Mouse (Mus musculus) ovary, postnatal 14 days (tissue): ENCODE measurements around the gene Spsb4.

ENCODE experiments used
- DNase-seq: peaks from one replicate; pipeline ENCODE4 v3.0.0; 2022; ENCODE audit warnings: low spot score

The Spsb4 gene

DNA sequence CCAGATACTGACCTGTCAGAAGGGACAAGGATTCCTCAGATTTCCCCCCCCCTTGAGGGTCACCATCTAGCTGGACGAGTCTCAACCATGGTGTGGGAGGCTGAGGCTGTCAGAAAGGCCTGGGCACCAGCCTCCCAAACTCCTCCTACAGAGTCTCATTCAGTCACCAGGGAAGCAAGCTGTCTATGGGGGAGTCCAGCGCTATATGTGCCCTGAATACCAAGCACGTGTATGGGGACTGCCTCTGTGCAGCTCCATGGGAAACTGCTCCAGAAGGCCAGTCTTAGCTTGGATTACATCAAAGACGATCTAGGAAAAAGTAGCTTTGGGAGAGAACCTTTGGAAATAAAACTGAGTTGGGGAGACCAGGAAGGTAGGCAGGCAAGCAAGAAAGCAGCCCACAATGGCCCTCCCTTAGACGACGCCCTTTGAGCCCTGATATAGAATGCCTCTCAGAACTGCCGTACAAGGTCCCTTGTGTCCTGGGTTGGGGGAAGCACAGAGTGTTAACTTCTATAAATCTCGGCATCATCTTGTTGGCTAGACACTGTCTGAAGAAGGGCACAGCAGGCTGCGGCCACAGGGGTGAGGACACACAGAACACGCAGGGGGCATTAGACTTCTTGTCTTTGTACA, 40.4 kb downstream of the Spsb4 start:
- no peak for DNase-seq

- no peak for DNase-seq
These were observed 41.1 kb downstream of the Spsb4 start for GRCm38 (mm10) chr9:96977287-96978145.

DNA sequence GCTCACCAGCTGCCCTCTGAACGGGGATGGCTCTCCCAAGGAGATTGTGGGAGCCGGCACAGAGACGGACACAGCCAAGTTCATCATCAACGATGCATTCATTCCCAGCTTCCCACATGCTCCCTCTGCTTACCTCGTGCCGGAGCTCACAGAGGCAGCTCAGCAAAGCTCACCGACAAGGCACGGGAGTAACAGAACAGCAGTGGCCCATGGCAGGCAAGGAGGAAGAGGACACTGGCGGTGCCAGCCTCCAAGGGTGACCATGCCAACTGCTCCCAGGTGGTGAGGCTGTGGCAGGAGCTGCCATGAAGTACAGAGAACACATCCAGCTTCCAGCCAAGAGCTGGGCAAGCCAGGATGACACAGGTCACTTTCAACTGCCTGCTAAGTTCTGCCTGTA, 45.6 kb downstream of the Spsb4 start:
- DNase-seq: no peak

DNA sequence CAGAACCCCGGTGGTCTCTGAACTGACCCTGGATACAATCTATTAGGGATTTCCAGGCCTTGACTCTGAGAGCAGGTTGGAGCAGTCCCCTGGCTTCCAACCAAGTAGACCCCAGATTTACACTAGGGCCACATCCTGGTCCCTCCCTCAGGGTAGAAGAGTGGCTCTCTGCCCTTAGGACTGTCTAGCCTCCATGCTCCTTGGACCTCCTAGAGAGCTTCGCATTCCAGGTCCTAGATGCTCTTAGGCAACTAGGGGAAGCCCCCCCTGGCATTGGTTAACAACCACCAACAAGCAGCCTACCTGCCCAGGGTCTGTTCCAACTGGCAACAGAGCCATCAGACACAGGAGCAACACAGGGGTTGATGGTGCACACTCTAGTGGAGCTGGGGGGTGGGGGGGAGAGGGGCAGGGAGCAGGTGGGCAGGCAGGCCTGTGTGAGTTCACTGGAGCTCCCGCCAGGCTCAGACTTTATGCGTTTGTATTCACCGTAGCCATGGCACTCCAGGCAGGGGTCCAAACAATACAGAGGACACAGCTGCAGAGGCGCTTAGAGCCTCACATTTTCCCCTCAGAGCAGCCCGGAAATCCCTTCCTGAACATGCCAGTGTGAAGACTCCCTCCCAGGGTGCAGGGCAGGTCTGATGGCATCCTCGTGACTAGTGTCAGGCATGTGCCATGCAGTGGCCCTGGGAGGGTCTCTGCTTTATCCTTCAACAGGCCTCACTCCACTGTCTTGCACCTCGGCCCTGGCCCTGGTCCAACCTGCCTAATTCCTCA, 46.8 kb downstream of the Spsb4 start:
- DNase-seq: peak; percentile 22

DNA sequence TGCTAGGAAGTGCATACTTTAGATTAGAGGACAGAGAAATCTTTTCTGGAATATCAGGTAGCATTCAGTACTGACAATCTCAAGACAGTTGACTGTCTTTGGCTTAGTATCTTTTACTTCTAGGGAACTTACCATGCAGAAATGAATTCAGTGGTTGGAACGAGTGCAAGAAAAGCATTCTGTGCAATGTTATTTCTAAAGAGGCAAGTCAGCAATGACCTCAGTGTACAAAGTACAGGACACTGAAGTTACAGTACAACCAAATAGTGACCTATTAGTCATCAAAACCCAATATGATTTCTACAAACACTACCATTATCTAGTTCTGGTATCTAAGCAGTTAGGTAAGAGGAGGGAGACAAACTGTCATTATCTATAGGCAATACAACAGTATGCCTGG, 51.1 kb downstream of the Spsb4 start:
- no peak for DNase-seq

DNA sequence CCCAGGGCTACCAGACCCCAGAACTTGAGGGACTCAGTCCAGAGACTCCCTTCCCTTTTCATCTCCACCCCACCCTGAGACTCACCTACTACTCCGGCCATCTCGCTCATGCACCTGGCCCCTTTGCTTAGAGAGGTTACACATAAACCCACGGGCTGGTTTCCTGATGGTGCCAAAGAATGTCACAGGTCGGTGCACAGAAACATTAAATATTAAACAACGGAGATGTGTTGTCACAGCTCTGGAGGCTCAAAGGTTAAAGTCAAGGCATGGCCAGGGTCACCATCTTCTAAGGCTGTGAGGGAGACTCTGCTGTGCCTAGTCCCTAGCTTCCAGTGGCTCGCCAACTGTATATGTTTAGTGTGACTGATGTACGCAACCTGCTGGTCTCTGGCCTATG, 52.2 kb downstream of the Spsb4 start:
- DNase-seq: no peak

DNA sequence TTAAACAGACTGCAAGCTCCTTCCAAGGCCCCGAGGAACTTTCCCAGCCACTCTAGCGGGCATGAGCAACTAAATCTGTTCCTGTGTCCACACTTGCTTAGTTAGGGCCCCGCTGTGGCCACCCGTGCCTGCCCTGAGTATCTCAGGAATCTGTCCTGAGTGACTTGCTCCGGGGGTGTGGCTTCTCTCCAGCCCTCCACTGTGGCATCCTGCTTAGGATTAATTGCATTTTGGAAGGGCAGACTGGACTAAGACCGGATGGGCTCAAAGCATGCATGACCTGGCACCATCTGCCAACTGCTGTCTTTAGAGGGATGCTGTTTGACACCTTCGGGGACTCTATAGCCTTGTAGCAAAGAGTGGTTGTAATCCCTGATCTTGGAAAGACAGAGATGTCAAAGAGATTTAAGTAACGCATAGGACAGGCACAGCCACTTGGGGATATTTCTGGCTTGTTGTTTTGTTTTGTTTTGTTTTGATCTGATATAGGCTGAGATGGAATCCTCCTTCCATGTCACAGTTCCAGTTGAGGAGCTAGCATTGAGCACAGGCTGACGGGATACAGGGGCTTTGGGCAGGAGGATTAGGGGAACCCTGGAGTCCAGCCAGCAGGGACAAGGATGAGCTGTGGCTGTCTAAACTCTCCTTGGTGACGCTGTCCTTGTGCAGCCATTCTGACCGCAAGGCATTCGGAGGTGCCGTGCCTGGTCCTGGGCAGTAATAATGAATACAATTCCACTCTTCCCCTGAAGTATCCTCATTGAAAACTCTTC, 55.0 kb downstream of the Spsb4 start:
- no peak for DNase-seq

GRCm38 (mm10) chr9:96962714-96963113, 55.9 kb downstream of the Spsb4 start:
- no peak for DNase-seq

DNA sequence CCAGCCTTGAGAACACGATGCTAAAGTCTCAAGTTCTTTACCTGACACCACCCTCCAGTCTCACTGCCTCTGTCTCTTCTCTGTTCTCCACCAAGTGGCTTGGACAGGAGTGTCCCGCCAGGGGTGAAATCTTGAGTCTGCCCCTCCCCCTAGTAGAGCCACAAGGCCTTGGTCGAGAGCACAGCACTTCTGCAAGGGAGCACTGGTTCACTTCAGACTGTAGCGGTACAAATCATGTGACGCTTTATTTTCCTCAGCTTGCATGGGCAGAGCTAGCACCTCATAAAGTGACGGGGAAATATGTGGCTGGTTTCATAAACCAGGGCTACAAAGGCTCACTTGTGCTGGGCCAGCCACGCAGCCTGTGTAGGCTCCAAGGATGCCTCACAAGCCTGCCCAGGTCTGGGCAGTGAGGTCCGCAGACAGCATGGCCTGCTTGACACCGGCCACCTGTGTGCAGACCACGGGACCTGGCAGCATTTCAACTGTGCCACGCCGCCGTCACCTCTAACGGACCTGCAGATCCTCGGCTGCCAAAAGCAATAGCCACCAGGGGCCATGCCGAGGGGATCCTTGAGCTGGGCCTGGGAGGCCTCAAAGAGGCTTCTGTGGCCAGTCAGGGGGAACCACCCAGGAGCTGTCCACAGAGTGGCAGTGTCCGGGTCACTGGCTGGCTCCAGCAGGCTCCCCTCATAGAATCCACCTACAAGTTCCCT, 56.5 kb downstream of the Spsb4 start:
- no peak for DNase-seq

DNA sequence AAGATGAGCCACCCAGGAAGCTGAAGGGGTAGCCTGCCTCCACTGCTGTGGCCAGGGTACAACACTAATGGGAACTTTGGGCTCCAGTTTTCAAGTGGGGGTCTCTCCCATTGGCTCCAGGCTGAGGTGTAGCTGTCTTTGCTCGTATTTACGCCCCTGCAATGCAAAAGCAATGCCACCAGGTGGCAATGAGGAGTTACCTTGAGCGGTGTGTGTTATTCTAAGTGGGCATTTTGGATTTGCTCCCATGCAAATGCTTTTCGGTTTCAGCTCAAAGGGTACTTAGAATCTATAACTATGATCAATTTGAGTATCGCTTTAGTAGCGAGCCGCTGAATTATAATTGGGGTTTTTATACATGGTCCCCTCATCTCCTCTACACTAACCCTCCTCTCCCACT, 57.6 kb downstream of the Spsb4 start:
- peak; percentile 36 for DNase-seq

DNA sequence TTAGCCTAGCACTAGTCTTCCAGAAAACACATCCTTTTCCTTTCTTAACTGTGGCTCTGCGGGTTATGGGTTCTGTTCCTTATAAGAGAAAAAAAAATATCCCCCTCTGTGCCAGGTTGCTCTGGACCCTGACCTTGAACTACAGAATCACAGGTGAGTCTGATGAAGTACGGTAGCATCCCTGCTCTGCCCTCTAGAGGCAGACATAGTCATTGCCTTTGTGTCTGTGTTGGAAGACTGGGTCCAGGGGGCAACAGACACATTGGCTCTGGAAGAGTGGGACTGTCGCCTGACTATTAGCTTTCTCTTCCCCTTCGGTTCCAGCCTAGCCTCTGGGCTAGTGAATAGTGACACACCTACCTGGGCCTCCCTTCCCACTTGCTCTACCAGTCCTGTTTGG, 58.4 kb downstream of the Spsb4 start:
- DNase-seq: no peak

DNA sequence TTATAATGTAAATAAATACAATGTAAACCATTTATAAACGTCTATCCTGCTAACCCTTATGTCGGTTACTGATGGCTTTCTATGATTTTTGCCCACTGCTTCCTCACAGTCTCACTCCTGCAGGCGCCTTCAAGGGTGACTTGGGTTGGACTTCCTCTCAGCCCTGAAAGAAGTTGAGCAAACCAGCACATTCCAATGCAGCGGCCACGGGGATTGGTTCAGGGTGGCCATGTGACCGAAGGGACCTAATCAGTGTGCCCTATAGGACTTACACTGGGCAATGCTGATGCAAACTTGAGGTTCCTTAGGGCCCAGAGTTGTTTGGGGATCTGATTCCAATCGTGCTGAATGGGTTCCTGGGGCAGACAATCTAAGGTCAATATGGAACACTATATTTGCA, 59.2 kb downstream of the Spsb4 start:
- no peak for DNase-seq

DNA sequence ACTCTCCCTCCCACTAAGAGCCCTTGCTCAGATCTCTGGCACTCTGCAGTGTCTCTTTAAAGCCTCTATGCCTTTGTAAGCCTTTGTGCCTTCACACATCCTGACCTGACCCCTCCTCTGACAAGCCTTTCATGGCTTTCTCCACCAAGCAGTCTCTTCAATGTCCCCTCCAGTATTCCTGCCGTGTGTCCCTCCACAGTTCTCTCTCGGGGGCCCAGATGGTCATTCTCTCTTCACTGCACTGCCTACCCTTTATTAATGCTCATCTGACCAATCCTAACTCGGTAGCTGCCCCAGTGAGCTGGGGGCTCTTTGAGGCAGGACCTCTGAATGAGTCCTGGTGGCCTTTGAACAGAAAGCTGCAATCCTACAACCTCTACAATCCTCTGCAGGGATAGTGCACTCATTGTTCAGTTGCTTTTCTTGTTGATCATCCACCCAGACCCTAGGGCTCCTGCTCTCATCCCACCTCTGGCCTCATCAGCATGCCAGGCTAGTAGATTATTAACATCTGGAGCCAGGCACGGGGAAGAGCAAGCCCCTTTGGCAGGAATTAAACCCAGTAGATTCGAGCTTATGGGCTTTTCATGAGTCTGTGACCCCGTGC, 60.5 kb downstream of the Spsb4 start:
- DNase-seq: no peak

GRCm38 (mm10) chr9:96957298-96957865, 61.3 kb downstream of the Spsb4 start:
- no peak for DNase-seq

- no peak for DNase-seq
These were observed 61.9 kb downstream of the Spsb4 start for GRCm38 (mm10) chr9:96956646-96957297.

GRCm38 (mm10) chr9:96954063-96954809, 64.4 kb downstream of the Spsb4 start:
- no peak for DNase-seq

DNA sequence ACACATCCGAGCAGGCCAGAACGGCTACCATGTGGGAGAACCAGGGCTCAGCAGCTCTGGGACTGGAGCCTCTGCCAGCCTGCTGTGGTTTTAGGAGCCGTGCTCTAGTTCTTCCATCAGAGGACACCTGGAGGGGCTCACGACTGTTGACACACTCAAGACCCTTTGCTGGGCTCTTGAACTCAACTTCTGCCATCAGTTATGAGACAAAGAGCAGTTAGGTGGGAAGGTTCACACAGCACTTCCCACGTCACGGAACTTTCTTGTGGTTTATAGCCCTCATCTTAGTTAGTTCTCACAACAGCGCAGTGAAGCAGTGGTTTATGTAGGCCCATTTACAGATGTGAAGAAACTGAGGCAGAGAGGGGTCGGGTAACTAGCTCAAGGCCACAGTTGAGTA, 65.2 kb downstream of the Spsb4 start:
- DNase-seq: no peak

- DNase-seq: no peak
These were observed 66.2 kb downstream of the Spsb4 start for GRCm38 (mm10) chr9:96952310-96952975.

- no peak for DNase-seq
These were observed 69.1 kb downstream of the Spsb4 start for GRCm38 (mm10) chr9:96949551-96949950.
